Mouse (Mus musculus) embryonic facial prominence, embryonic 15.5 days (tissue): ENCODE data around the gene Olfr640. TPM values are rescaled to one million over a fixed set of nuclear protein-coding genes. Genes with fewer than 3 reads are reported as not detected.

Experiments
- ATAC-seq: fragments of 200-750 bp; cut with Nextera tagmentation; 2 replicates; pipeline ENCODE4 v1.8.0; 2017; ENCODE audit warnings: low read depth, moderate TSS enrichment; ENCODE audit not compliant: insufficient number of reproducible peaks, low FRiP score, low TSS enrichment
- H3K27ac ChIP-seq: fragments of 300-500 bp; sonication (generic); replicated peaks from 2 replicates; pipeline ENCODE4 v1.5.1; 2015; ENCODE audit warnings: mild to moderate bottlenecking, inconsistent platforms
- H3K27me3 ChIP-seq: fragments of 300-500 bp; sonication (generic); 2 replicates; pipeline ENCODE4 v1.6.1; 2015; ENCODE audit warnings: inconsistent platforms
- H3K36me3 ChIP-seq: fragments of 300-500 bp; sonication (generic); 2 replicates; pipeline ENCODE4 v1.6.1; 2015; ENCODE audit warnings: mild to moderate bottlenecking, inconsistent platforms
- H3K4me1 ChIP-seq: fragments of 300-500 bp; sonication (generic); 2 replicates; pipeline ENCODE4 v1.6.1; 2015; ENCODE audit warnings: inconsistent platforms
- H3K4me2 ChIP-seq: fragments of 300-500 bp; sonication (generic); replicated peaks from 2 replicates; pipeline ENCODE4 v1.6.1; 2015; ENCODE audit warnings: mild to moderate bottlenecking, inconsistent platforms
- H3K4me3 ChIP-seq: fragments of 300-500 bp; sonication (generic); replicated peaks from 2 replicates; pipeline ENCODE4 v1.5.1; 2015; ENCODE audit warnings: mild to moderate bottlenecking, inconsistent platforms
- H3K9ac ChIP-seq: fragments of 300-500 bp; sonication (generic); 2 replicates; pipeline ENCODE4 v1.6.1; 2015; ENCODE audit warnings: inconsistent platforms
- H3K9me3 ChIP-seq: fragments of 300-500 bp; sonication (generic); replicated peaks from 2 replicates; pipeline ENCODE4 v1.6.1; 2016; ENCODE audit warnings: inconsistent platforms
- WGBS: fragments of 180-500 bp; shearing (Covaris S2); methylation state at CpG from one replicate; pipeline ENCODE4 v1.1.7; 2015; 5-methylcytosine and 5-hydroxymethylcytosine counted together
- polyA plus RNA-seq: library from polyadenylated mRNA; unstranded; fragments of >200 nt; fragmentation: Nextera tagmentation; extraction: Ambion mirVana; gene quantifications from 2 replicates; pipeline ENCODE4 v1.2.1, GENCODE M21; 2015

Olfr640 gene
- polyA plus RNA-seq, 1 experiment from 2014 or later: 0.84 TPM

DNA sequence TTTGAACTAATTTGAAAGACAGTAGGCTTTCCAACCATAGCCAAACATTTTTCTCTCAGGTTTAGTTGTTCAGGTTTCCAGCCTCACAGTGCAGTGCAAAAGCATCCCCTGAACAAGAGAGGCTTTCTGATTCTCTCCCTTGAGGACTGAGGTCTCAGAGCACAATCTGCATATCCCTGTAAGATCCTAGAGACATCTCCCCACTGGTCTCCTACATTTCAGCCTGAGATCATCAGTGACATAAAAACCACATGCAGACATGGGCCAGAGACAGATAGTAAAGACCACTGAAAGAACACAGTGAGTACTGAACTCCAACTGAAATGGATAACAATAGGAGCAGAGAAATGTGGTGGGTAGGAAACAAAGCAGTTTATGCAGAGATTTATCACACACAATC is 26.9 kb downstream of the Olfr640 start, which contains the start of gene Olfr638:
Gene Olfr638 (plus strand): TSS at position 301 of the 400 bp plus-strand sequence.
- Histone ChIP-seq H3K4me1 (no peaks in the 10 kb centered on the region), H3K36me3 (no peaks in the 10 kb centered on the region)

DNA sequence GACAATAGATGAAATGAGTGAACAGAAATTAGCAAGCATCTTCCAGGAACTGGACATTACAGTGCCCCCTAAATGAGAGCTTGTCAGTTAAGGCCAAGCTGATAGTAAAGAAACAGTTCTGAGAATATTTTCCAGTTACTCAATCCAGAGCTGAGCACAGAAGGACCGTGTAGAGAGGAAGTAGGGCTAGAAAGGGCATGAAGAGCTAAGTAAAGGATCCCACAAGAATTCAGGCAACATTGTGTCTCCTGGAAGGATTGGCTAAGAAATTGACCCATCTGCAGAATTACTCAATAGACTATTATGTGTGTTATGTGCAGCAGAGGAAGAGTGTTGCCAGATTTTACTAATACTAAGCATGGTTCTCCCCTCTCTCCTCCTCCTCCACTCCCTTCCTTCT is 53.6 kb downstream of the Olfr640 start:
- Histone ChIP-seq H3K4me3 (no peak overlapping the region), H3K27ac (no peak overlapping the region), H3K27me3 (no peaks in the 10 kb centered on the region), H3K4me2 (no peak overlapping the region), H3K36me3 (no peaks in the 10 kb centered on the region), H3K4me1 (no peaks in the 10 kb centered on the region), H3K9ac (no peak overlapping the region), H3K9me3 (no peaks in the 10 kb centered on the region)
- ATAC-seq: no peak
- 53% methylated on average over 1 of the region's 1 CpGs for WGBS

More for the DNA sequence above, 26.9 kb downstream of the Olfr640 start, which contains the start of gene Olfr638:
- Histone ChIP-seq H3K4me2 (no peak within 1 kb of the TSS), H3K27me3 (no peaks in the 10 kb centered on the region), H3K27ac (no peak within 1 kb of the TSS), H3K9me3 (no peaks in the 10 kb centered on the region), H3K4me3 (no peak within 1 kb of the TSS), H3K9ac (no peak within 1 kb of the TSS)
- ATAC-seq: no peak

DNA sequence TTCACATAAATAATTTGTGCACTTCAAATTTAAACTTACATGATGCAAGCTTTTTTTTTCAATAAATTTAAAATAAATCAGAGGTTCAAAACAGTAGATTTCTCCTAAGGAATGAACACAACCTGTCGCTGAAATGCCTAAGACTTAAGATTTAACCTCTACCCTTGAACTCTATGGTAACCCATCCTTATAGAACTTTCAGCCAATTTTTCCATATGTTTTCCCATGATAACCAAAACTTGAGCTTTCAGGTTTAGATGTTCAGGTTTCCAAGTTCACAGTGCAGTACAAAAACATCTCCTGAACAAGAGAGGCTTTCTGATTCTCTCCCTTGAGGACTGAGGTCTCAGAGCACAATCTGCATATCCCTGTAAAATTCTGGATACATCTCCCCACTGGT is 54.5 kb downstream of the Olfr640 start, which contains the start of gene Olfr635:
Gene Olfr635 (plus strand): TSS at position 301 of the 400 bp plus-strand sequence.
- Histone ChIP-seq H3K27me3 (no peaks in the 10 kb centered on the region), H3K27ac (no peak within 1 kb of the TSS), H3K4me1 (no peaks in the 10 kb centered on the region), H3K4me2 (no peak within 1 kb of the TSS), H3K4me3 (no peak within 1 kb of the TSS), H3K36me3 (no peaks in the 10 kb centered on the region), H3K9ac (no peak within 1 kb of the TSS), H3K9me3 (no peaks in the 10 kb centered on the region)
- no peak for ATAC-seq
- WGBS: 84% methylated on average over 1 of the region's 1 CpGs

Other genes with a start within 250 kb of the Olfr640 start
- 0.12 TPM in 1 of 2 replicates, not detected in the other for gene Olfr68, start 245.9 kb downstream of the Olfr640 start, polyA plus RNA-seq
- gene Olfr67, start 233.8 kb downstream of the Olfr640 start, polyA plus RNA-seq: not detected in 2 replicates
- 2,578 and 3,288 TPM in 2 replicates for gene Hbb-bt, start 211.6 kb downstream of the Olfr640 start, polyA plus RNA-seq
- gene Hbb-bs, start 197.5 kb downstream of the Olfr640 start, polyA plus RNA-seq: 7,493 and 10,028 TPM in 2 replicates
- not detected in 2 replicates for gene Hbb-bh2, start 185.1 kb downstream of the Olfr640 start, polyA plus RNA-seq
- 3.0 and 4.7 TPM in 2 replicates for gene Hbb-bh1, start 182.4 kb downstream of the Olfr640 start, polyA plus RNA-seq
- 296 and 441 TPM in 2 replicates for gene Hbb-y, start 172.4 kb downstream of the Olfr640 start, polyA plus RNA-seq
- gene Olfr66, start 139.3 kb downstream of the Olfr640 start, polyA plus RNA-seq: not detected in 2 replicates
- 0.04 and 0.11 TPM in 2 replicates for gene Olfr64, start 131.1 kb downstream of the Olfr640 start, polyA plus RNA-seq
- gene Olfr65, start 122.1 kb downstream of the Olfr640 start, polyA plus RNA-seq: 0.34 and 0.51 TPM in 2 replicates
- not detected in 2 replicates for gene Olfr631, start 96.7 kb downstream of the Olfr640 start, polyA plus RNA-seq
- gene Olfr632, start 91.2 kb downstream of the Olfr640 start, polyA plus RNA-seq: not detected in 2 replicates
- not detected in 2 replicates for gene Olfr633, start 81.1 kb downstream of the Olfr640 start, polyA plus RNA-seq
- gene Olfr635, start 54.4 kb downstream of the Olfr640 start, polyA plus RNA-seq: 0.07 TPM in 2 replicates
- not detected in 2 replicates for gene Olfr638, start 26.8 kb downstream of the Olfr640 start, polyA plus RNA-seq
- gene Olfr639, start 8.3 kb downstream of the Olfr640 start, polyA plus RNA-seq: 0.05 TPM in 2 replicates
- 0.12 and 0.23 TPM in 2 replicates for gene Olfr641, start 9.9 kb upstream of the Olfr640 start, polyA plus RNA-seq
- 0.08 TPM in 1 of 2 replicates, not detected in the other for gene Olfr642, start 27.1 kb upstream of the Olfr640 start, polyA plus RNA-seq
- 0.03 and 0.12 TPM in 2 replicates for gene 4930516K23Rik, start 35.9 kb upstream of the Olfr640 start, polyA plus RNA-seq
- 0.13 and 0.32 TPM in 2 replicates for gene Olfr644, start 46.3 kb upstream of the Olfr640 start, polyA plus RNA-seq
- gene Olfr645, start 59.9 kb upstream of the Olfr640 start, polyA plus RNA-seq: 0.04 and 0.24 TPM in 2 replicates
- 0.22 TPM in 1 of 2 replicates, not detected in the other for gene Olfr646, start 79.3 kb upstream of the Olfr640 start, polyA plus RNA-seq
- gene Ubqln5, start 104.3 kb upstream of the Olfr640 start, polyA plus RNA-seq: not detected in 2 replicates
- not detected in 2 replicates for gene Olfr643, start 111.8 kb upstream of the Olfr640 start, polyA plus RNA-seq
- 0.22 and 0.37 TPM in 2 replicates for gene Ubqln3, start 117.7 kb upstream of the Olfr640 start, polyA plus RNA-seq
- gene Ubqlnl, start 125.0 kb upstream of the Olfr640 start, polyA plus RNA-seq: 0.12 and 0.49 TPM in 2 replicates
- gene Olfm5, start 139.3 kb upstream of the Olfr640 start, polyA plus RNA-seq: 20.1 and 24.2 TPM in 2 replicates
- 0.25 and 0.27 TPM in 2 replicates for gene Olfr648, start 157.8 kb upstream of the Olfr640 start, polyA plus RNA-seq
- gene Olfr649, start 170.4 kb upstream of the Olfr640 start, polyA plus RNA-seq: not detected in 2 replicates
- 0.54 and 0.59 TPM in 2 replicates for gene Trim6, start 193.2 kb upstream of the Olfr640 start, polyA plus RNA-seq
- gene Trim34a, start 218.9 kb upstream of the Olfr640 start, polyA plus RNA-seq: 1.8 and 2.0 TPM in 2 replicates